Mouse (Mus musculus) CH12.LX (cell line): ENCODE measurements around the gene Magea3. TPM values are rescaled to one million over a fixed set of nuclear protein-coding genes. Genes with fewer than 3 reads are reported as not detected.
"Not testable (repeated sequence)": the region's sequence is repeated elsewhere in the genome, so short reads cannot be mapped to it uniquely, and the experiment has no call there.

Source experiments
- DNase-seq: peaks from one replicate; pipeline ENCODE4 v3.0.0-alpha.2; 2013; ENCODE audit errors: extremely low read depth
- H3K27ac ChIP-seq: 2 replicates; pipeline ENCODE4 v1.5.1; 2012; ENCODE audit warnings: low read depth, mild to moderate bottlenecking, control low read depth, moderate library complexity; ENCODE audit not compliant: insufficient read depth
- H3K27me3 ChIP-seq: replicated peaks from 2 replicates; pipeline ENCODE3; 2012; ENCODE audit warnings: inconsistent platforms
- H3K36me3 ChIP-seq, 2 experiments: replicated peaks in 1 of 2; 2 replicates each; pipeline versions ENCODE3 to v1.6.1; 2012; ENCODE audit warnings: inconsistent platforms in 1 of 2, low read length in 1 of 2, mild to moderate bottlenecking in 1 of 2, mixed read lengths in 1 of 2, moderate library complexity in 1 of 2; ENCODE audit not compliant: control insufficient read depth in 1 of 2, insufficient read depth in 1 of 2
- H3K4me1 ChIP-seq, 2 experiments: 2 replicates each; pipeline ENCODE4 v1.6.1; 2012; ENCODE audit warnings: inconsistent platforms in 1 of 2, moderate library complexity in 1 of 2; ENCODE audit not compliant: insufficient read depth in 2 of 2, control insufficient read depth in 1 of 2
- H3K4me2 ChIP-seq: 2 replicates; pipeline ENCODE4 v1.6.1; 2012; ENCODE audit warnings: low read depth, mild to moderate bottlenecking, control low read depth; ENCODE audit not compliant: poor library complexity, insufficient read depth, severe bottlenecking
- H3K4me3 ChIP-seq, 3 experiments: fragments of 150-350 bp in 1 of 3; sonication (generic) in 1 of 3; replicated peaks in 1 of 3; 2 replicates each; pipeline versions ENCODE3 to v1.5.1; 2011 to 2012; ENCODE audit warnings: low read depth in 2 of 3, low read length in 2 of 3, mild to moderate bottlenecking in 2 of 3, moderate library complexity in 2 of 3, control low read depth in 1 of 3, improper control_type of control experiment in 1 of 3, inconsistent platforms in 1 of 3, mixed read lengths in 1 of 3; ENCODE audit not compliant: poor library complexity in 1 of 3
- H3K79me2 ChIP-seq: replicated peaks from 2 replicates; pipeline ENCODE4 v1.6.1; 2012; ENCODE audit warnings: mild to moderate bottlenecking, moderate library complexity; ENCODE audit not compliant: control insufficient read depth, poor library complexity, insufficient read depth, severe bottlenecking; ENCODE audit errors: extremely low read depth
- H3K9ac ChIP-seq: 2 replicates; pipeline ENCODE4 v1.6.1; 2012; ENCODE audit warnings: low read depth, mild to moderate bottlenecking, control low read depth, moderate library complexity; ENCODE audit not compliant: insufficient read depth
- H3K9me3 ChIP-seq: replicated peaks from 2 replicates; pipeline ENCODE3; 2012; ENCODE audit warnings: low read length, inconsistent platforms, mixed read lengths
- dilution Hi-C: fragments of 300-500 bp; cut with MboI; formaldehyde crosslinking; loops from 2 replicates; pipeline ENCODE4 v1.14.3; 2020; ENCODE audit warnings: low sequenced_read_pairs; ENCODE audit not compliant: extremely low pct_unique_long_range_greater_than_20kb, extremely low pct_ligation_motif_present
- in situ Hi-C: fragments of 300-500 bp; cut with MboI; formaldehyde crosslinking; loops from 3 replicates; pipeline ENCODE4 v1.14.3; 2019; ENCODE audit warnings: low sequenced_read_pairs, low pct_ligation_motif_present, low pct_unique_long_range_greater_than_20kb, mixed read lengths
- polyA plus RNA-seq: library from polyadenylated mRNA; unstranded; fragments of >175 nt; gene quantifications from 2 replicates; pipeline ENCODE4 v1.2.1, GENCODE M21; 2012; ENCODE audit warnings: low read depth; ENCODE audit not compliant: insufficient read length
- total RNA-seq, 2 experiments: library from RNA; depleted of rRNA; stranded (reverse); fragments of 300-350 nt in 1 of 2; fragments of >200 nt in 1 of 2; gene quantifications; 2 replicates each; pipeline ENCODE4 v1.2.3; 2012 to 2014

Magea3 gene
- total RNA-seq (2012; rRNA removed) (not detected in 2 replicates), total RNA-seq (2014; rRNA removed) (not detected in 2 replicates), polyA plus RNA-seq (not detected in 2 replicates)

- H3K9ac ChIP-seq, in situ Hi-C loops, H3K79me2 ChIP-seq, DNase-seq, H3K4me2 ChIP-seq, H3K4me1 ChIP-seq, H3K9me3 ChIP-seq, dilution Hi-C loops, H3K36me3 ChIP-seq, H3K27me3 ChIP-seq, H3K4me3 ChIP-seq, H3K27ac ChIP-seq: not testable (repeated sequence)
Observed at GRCm38 (mm10) chrX:154949405-154949804, at the start of gene Magea3. Gene Magea3 (minus strand): TSS chrX:154949505.

- in situ Hi-C loops, H3K9ac ChIP-seq, H3K4me1 ChIP-seq, H3K4me3 ChIP-seq, H3K4me2 ChIP-seq, DNase-seq, H3K79me2 ChIP-seq, H3K27me3 ChIP-seq, H3K27ac ChIP-seq, H3K36me3 ChIP-seq, dilution Hi-C loops, H3K9me3 ChIP-seq: not testable (repeated sequence)
Observed at GRCm38 (mm10) chrX:154995750-154996149, 46.4 kb upstream of the Magea3 start, which contains the start of gene Magea8. Gene Magea8 (minus strand): TSS chrX:154995850.

- H3K4me2 ChIP-seq, H3K79me2 ChIP-seq, DNase-seq, H3K27ac ChIP-seq, H3K9me3 ChIP-seq, H3K36me3 ChIP-seq, H3K4me3 ChIP-seq, H3K27me3 ChIP-seq, in situ Hi-C loops, H3K9ac ChIP-seq, H3K4me1 ChIP-seq, dilution Hi-C loops: not testable (repeated sequence)
Observed at GRCm38 (mm10) chrX:154935887-154936286, 13.4 kb downstream of the Magea3 start, which contains the start of gene Magea6. Gene Magea6 (minus strand): TSS chrX:154935987.

Other genes starting within 250 kb of the Magea3 start
- gene Cldn34b1, start 59.2 kb downstream of the Magea3 start, total RNA-seq (2012; rRNA removed), result not detected in 2 replicates
- gene Cldn34b1, start 59.2 kb downstream of the Magea3 start, total RNA-seq (2014; rRNA removed), result not detected in 2 replicates
- not detected in 2 replicates for gene Cldn34b1, start 59.2 kb downstream of the Magea3 start, polyA plus RNA-seq
- gene Magea6, start 13.5 kb downstream of the Magea3 start, total RNA-seq (2012; rRNA removed), result not detected in 2 replicates
- gene Magea6, start 13.5 kb downstream of the Magea3 start, total RNA-seq (2014; rRNA removed), result not detected in 2 replicates
- gene Magea6, start 13.5 kb downstream of the Magea3 start, polyA plus RNA-seq, result not detected in 2 replicates
- not detected in 2 replicates for gene Magea8, start 46.3 kb upstream of the Magea3 start, total RNA-seq (2012; rRNA removed)
- not detected in 2 replicates for gene Magea8, start 46.3 kb upstream of the Magea3 start, total RNA-seq (2014; rRNA removed)
- not detected in 2 replicates for gene Magea8, start 46.3 kb upstream of the Magea3 start, polyA plus RNA-seq
- gene Magea5, start 113.6 kb upstream of the Magea3 start, total RNA-seq (2012; rRNA removed), result not detected in 2 replicates
- gene Magea5, start 113.6 kb upstream of the Magea3 start, total RNA-seq (2014; rRNA removed), result not detected in 2 replicates
- gene Magea5, start 113.6 kb upstream of the Magea3 start, polyA plus RNA-seq, result not detected in 2 replicates
- not detected in 2 replicates for gene Magea1, start 140.3 kb upstream of the Magea3 start, total RNA-seq (2012; rRNA removed)
- gene Magea1, start 140.3 kb upstream of the Magea3 start, total RNA-seq (2014; rRNA removed), result not detected in 2 replicates
- not detected in 2 replicates for gene Magea1, start 140.3 kb upstream of the Magea3 start, polyA plus RNA-seq
- not detected in 2 replicates for gene Magea2, start 144.2 kb upstream of the Magea3 start, total RNA-seq (2012; rRNA removed)
- gene Magea2, start 144.2 kb upstream of the Magea3 start, total RNA-seq (2014; rRNA removed), result not detected in 2 replicates
- not detected in 2 replicates for gene Magea2, start 144.2 kb upstream of the Magea3 start, polyA plus RNA-seq
- gene Cldn34b2, start 178.9 kb upstream of the Magea3 start, total RNA-seq (2012; rRNA removed), result not detected in 2 replicates
- not detected in 2 replicates for gene Cldn34b2, start 178.9 kb upstream of the Magea3 start, total RNA-seq (2014; rRNA removed)
- gene Cldn34b2, start 178.9 kb upstream of the Magea3 start, polyA plus RNA-seq, result not detected in 2 replicates